Mouse (Mus musculus) neural tube, embryonic 10.5 days (tissue): Measurements from ENCODE around the gene Shpk.

Experiments used
- DNase-seq: peaks from one replicate; pipeline ENCODE4 v3.0.0-alpha.2; 2017; ENCODE audit warnings: low spot score; ENCODE audit errors: extremely low spot score

Gene Shpk

GRCm38 (mm10) chr11:73199879-73200278 lies 619 bp downstream of the Shpk start:
- DNase-seq, result no peak

GRCm38 (mm10) chr11:73201021-73201420 lies 1.8 kb downstream of the Shpk start:
- DNase-seq, result no peak

- no peak for DNase-seq
These were observed 2.3 kb downstream of the Shpk start for GRCm38 (mm10) chr11:73201597-73201996.

GRCm38 (mm10) chr11:73203895-73204294 lies 4.6 kb downstream of the Shpk start:
- DNase-seq, result no peak

- no peak for DNase-seq
These were observed 5.9 kb downstream of the Shpk start for GRCm38 (mm10) chr11:73205194-73205593.

- DNase-seq, result no peak
These were observed 8.4 kb downstream of the Shpk start for GRCm38 (mm10) chr11:73207621-73208020.

- DNase-seq, result no peak
These were observed 14.7 kb downstream of the Shpk start for GRCm38 (mm10) chr11:73213956-73214355.

- DNase-seq, result no peak
These were observed 20.4 kb downstream of the Shpk start for GRCm38 (mm10) chr11:73219671-73220070.

- DNase-seq, result no peak
These were observed 21.4 kb downstream of the Shpk start for GRCm38 (mm10) chr11:73220651-73221050.

- DNase-seq, result no peak
These were observed 23.6 kb downstream of the Shpk start for GRCm38 (mm10) chr11:73222846-73223245.

GRCm38 (mm10) chr11:73223966-73224365 lies 24.7 kb downstream of the Shpk start:
- no peak for DNase-seq

- DNase-seq, result no peak
These were observed 26.6 kb downstream of the Shpk start for GRCm38 (mm10) chr11:73225856-73226255.

GRCm38 (mm10) chr11:73228881-73229280 lies 29.6 kb downstream of the Shpk start:
- no peak for DNase-seq

GRCm38 (mm10) chr11:73230081-73230480 lies 30.8 kb downstream of the Shpk start:
- no peak for DNase-seq

- DNase-seq, result no peak
These were observed 33.3 kb downstream of the Shpk start for GRCm38 (mm10) chr11:73232513-73232912.

GRCm38 (mm10) chr11:73233992-73234391 lies 34.7 kb downstream of the Shpk start, which contains the start of gene Trpv1:
Gene Trpv1, plus strand, starts transcription at chr11:73234292.
- no peak for DNase-seq

- DNase-seq, result no peak
These were observed 36.9 kb downstream of the Shpk start for GRCm38 (mm10) chr11:73235990-73236701.

GRCm38 (mm10) chr11:73236731-73237130 lies 37.5 kb downstream of the Shpk start:
- DNase-seq, result no peak

GRCm38 (mm10) chr11:73242199-73242598 lies 42.9 kb downstream of the Shpk start:
- no peak for DNase-seq

- no peak for DNase-seq
These were observed 43.5 kb downstream of the Shpk start for GRCm38 (mm10) chr11:73242777-73243176.

- no peak for DNase-seq
These were observed 58.2 kb downstream of the Shpk start for GRCm38 (mm10) chr11:73257362-73257945.

- DNase-seq, result no peak
These were observed 59.4 kb downstream of the Shpk start for GRCm38 (mm10) chr11:73258664-73259063.

GRCm38 (mm10) chr11:73260457-73260856 lies 61.2 kb downstream of the Shpk start:
- no peak for DNase-seq
